Mouse (Mus musculus) urinary bladder, postnatal 10 days (tissue): ENCODE measurements around the gene Rnf126.
A peak's percentile ranks its signal among the peaks of the same experiment; 100 is the strongest.

Experiments
- DNase-seq: peaks from one replicate; pipeline ENCODE4 v3.0.0; 2022; ENCODE audit warnings: low spot score

Gene Rnf126

DNA sequence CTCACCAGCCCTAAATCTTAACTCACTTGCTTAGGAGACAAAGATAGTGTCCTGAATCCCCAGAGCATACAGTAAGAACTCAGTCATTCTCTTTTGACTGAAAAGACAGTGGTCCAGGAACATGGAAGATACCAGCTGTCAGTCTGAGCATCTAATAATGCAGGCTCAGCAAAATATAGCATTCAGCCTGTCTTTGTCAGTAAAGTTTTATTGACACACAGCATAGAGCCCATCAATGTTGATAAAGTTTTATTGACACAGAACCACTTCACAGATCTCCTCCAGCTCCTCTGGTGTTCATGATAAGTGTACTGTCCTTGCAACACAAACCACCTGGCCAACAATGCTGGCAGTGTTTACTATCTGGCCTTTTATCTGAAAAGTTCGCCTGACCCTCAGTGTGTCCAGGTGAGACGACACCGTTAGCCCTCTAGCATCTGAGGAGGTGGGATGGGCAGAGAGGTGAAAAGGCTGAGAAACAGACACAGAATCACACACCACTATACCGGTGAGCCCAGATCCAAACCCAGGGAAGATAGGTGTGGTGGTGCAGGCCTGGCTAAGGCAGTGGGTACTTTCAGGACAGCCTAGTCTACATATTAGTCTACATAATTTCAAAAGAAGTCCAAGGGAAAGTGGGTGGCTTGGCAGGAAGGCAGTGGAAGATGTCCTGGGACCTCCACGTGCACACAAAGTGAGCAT is 25.7 kb upstream of the Rnf126 start:
- no peak for DNase-seq

DNA sequence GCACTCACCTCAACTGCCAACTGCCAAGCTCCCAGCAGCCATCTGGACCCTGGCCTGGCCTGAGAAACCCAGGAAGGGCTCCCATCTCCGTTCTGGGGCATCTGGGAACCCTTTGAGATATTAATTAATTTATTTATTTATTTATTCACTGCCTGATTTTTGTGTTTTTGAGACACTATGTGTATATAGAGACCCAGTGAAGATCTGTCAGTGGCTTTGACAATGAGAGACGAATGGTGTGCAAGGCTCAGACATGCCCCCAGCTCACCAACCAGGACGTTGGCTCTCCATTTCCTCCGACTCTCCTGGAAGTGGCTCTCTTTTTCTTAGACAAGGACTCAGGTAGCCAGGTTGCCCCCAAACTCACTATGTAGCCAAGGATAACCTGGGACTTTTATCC is 24.1 kb upstream of the Rnf126 start, which contains the start of gene Prss57:
Prss57 (minus strand) TSS at position 101 of the 400 bp plus-strand sequence.
- no peak for DNase-seq

DNA sequence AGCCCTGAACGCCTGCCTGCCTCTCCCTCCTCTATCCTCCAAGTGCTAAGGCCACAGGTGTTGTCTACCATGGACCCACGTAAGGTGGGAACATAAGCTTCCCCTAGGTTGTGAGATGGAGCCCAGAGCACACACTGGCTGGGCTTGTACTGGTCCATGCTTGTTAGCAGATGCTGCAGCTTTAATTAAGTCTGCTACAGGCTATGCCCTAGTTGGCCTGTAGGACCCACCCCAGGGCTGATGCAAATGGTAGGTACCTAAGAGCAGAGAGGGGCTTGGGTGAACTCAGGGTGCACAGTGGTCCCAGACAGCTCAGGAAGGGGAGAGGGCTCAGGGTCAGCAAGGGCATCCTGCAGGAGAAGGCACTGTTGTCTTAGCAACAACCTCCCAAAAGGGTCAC is 22.8 kb upstream of the Rnf126 start:
- no peak for DNase-seq

DNA sequence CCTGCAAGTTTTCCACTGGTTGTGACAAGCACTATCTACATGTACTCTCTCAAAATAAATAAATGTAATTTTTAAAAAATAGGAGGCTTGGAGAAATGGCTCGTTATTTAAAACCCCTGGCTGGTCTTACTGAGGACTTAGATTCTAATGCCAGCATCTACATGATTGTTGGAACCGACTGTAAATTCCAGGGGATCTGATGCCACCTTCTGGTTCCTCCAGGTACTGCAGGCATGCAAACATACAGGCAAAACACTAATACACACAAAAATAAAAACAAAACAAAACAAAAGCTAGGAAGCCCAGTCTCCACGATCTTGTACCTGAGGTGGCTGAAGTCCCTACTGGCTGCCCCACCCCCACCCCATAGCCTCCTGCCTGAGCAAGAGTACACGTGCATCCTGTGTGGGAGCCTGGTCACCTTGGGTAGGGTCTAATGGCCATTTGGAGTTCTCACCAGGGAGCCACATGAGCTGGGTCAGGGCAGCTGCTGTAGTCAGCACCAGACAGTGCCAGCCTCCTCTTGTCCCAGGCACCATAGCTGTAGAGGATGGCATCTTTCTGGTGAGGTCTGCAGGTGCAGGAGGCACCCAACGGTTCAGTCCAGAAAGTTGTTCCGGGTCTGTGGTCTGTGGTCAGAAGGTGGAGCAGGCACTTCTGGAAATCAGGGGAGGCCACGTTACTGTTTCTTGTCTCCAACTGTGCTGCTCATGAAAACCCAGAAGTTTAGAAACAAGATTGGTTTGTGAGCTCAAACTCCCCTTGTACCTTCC is 21.8 kb upstream of the Rnf126 start:
- DNase-seq = no peak

DNA sequence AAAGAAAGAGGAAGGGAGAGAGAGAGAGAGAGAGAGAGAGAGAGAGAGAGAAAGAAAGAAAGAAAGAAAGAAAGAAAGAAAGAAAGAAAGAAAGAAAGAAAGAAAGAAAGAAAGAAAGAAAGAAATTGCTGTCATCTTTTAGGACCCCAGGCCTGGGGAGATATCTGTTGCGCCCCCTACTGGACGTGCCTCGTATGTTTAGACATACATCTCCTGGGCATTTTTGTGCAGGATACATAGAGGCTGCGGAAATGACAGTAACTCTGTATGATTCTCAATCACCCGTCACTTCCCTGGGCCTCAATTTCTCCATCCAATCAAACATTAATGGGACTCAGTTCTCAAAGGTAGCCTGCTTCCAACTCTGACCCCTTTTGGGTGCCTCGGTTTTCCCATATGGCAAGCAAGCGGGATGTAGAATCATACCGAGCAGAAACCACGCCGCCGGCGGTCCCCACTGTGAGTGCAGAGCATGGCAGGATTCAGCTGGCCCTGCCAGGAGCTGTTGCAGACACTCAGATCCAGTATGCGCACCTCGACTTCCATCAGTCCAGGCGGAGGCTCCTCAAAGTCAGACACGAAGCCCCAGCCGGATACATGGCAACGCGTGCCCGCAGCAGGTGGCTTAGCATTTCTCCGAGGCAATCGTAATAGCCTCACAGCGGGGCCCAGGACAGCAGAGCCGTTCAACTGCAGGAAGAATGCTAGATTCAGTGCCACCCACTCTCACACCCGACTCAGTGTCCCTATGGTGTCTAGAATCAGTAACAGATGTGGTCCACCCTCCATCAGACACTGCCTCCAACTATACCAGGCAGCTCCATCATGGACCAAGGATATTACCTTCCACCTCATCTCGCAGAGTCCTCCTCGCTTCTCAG is 17.4 kb upstream of the Rnf126 start:
- no peak for DNase-seq

DNA sequence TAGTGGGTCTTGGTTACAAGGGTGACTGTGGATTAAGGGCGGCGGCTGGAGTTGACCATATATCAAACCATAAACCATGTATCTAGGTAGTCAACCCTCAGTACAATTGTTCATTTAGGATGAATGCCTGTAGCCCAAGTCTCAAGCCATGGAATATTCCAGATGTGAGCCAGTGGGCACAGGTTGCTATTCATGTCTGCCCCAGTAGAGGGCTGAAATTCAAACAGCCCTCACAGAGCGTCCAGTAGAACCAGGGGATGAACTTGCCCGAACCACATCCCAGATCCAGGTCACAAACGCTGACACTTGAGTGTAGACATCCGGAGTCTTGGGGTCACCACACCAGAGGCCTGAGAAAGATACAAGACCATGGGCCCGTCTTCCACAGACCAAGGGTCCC is 16.3 kb upstream of the Rnf126 start:
- DNase-seq = no peak

DNA sequence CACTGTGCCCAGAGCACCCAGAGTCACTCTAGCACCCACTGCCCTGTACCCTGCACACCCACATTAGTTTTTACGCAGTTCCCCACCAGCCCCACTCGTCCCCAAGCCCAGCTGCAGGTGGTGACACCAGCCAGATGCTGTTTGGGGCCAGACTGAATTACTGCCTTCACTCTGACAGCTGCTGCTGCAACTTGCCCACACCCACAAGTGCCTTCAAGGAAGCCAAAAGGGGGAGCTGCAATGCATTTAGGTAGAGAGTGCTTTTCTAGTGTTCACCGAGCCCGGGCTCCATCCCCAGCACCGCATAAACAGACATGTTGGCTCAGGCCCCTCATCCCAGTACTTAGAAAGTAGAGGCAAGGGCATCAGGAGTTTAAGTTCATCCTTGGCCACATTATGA is 15.2 kb upstream of the Rnf126 start:
- DNase-seq = no peak

DNA sequence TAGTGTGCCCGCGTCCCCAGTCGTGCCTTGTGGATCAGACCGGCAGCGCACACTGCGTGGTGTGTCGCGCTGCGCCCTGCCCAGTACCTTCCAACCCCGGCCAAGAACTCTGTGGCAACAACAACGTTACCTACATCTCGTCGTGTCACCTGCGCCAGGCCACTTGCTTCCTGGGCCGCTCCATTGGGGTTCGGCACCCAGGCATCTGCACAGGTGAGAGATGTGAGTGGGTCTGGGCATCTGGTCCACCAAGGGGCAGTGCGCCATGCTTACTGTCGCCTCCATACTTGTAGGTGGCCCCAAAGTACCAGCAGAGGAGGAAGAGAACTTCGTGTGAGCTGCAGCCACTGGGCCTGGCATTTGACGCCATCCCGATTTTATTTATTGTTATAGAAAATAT is 14.4 kb upstream of the Rnf126 start:
- DNase-seq = no peak

DNA sequence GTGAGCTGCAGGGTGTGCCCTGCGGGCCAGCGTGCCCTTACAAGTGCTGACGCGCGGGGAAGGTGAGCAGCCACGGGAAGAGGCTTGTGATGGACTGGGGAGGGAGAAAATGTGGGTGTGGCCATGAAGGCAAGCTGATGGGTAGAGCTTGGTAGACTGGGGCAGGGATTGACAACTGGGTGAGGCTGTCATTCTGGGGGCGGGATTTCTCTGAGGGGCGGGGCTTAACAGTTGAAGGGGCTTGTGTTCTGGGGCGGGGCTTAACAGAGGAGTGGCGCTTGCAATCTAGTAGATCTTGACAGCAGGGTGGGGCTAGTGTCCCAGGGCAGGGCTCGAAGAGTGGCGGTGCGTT is 13.9 kb upstream of the Rnf126 start:
- DNase-seq = no peak

DNA sequence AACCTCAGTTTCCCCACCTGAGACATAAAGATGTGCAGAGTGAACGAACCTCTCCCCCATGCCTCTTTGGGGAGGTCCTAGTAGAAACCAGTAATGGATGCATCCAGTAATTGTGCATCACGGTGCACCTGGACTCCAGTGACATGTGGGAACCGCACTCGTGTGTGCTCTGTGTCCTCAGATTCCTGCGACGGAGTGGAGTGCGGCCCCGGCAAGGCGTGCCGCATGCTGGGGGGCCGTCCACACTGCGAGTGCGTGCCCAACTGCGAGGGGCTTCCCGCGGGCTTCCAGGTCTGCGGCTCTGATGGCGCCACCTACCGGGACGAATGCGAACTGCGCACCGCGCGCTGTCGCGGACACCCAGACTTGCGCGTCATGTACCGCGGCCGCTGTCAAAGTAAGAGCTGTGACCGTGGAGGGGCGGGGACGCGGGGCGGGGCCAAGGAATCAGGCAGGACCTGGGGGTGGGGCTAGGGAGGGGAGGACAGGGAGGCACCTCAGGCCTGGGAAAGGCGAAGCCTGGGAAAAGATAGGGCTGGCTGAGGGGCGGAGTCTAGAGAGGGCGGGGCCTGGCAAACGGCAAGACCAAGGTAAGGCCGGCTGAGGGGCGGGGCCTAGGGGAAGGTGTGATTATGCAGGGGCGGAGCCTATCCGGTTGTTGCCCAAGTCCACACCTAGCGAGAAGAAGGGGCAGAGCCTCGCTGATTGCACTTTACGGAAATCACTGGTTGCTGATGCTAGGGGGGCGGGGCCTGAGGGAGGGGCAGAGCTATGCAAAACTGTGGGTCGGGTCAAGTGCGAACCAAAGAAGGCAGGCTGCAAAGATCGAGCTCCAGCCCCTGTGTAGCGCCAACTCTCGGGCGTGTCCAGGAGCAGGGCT is 13.3 kb upstream of the Rnf126 start:
- DNase-seq = peak; percentile 93

DNA sequence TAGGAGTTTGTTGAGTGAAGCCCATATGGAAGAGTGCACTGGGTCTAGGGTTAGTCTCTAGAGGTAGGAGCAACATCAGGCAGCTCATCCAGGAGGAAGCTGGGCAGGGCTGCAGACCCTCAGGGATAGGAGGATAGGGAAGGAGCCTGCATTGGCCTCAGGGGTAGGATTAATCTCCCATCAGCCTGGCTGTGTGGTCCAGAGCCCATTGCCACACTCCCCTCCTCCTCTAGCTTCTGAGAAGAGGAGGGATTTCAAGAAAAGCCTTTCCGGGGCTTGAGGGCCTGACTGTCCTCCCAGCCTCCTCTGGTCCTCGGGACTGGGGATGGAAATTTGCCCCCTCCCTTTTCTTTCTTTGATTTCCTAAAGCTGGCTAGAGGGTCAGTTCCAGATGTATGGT is 12.4 kb upstream of the Rnf126 start:
- no peak for DNase-seq

DNA sequence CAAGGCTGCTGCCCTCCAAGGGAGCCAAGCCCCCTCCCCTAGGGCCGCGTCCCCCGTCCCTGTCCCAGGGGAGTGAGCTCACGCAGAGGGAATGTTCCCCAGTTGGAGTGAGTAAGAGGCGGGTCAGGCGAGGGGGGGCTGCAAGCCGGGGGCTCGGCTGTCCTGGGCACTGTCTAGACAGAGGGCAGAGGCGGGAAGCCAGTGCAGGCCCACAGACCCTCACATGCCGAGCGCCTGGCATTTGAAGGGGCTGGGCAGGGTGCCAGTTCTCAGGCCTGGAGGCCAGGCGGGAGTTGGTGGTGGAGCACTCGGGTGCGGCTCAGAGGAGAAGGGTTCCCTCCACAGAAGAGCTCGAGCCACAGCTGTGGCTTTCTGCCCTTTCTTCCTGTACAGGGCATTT is 11.3 kb upstream of the Rnf126 start:
- DNase-seq = no peak

DNA sequence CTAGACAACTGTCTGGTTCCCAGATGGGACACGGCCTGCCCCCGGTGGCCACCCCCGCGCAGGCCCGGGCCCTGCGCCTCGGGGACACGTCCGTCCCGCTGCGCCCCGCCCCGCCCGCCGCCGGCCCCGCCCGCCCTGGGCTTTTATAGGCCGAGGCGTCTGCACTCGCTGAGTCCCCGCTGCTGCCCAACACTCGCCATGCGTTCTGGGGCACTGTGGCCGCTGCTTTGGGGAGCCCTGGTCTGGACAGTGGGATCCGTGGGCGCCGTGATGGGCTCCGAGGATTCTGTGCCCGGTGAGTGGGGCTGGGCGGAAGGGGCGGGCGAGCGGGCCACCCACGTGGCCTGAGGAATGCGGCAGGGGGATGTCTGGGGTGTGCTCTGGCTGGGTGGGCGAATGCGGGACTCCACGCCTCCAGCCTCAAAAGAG is 10.4 kb upstream of the Rnf126 start, which contains the start of gene Fstl3:
Fstl3 (plus strand) TSS at position 170 of the 429 bp plus-strand sequence.
- DNase-seq = no peak

DNA sequence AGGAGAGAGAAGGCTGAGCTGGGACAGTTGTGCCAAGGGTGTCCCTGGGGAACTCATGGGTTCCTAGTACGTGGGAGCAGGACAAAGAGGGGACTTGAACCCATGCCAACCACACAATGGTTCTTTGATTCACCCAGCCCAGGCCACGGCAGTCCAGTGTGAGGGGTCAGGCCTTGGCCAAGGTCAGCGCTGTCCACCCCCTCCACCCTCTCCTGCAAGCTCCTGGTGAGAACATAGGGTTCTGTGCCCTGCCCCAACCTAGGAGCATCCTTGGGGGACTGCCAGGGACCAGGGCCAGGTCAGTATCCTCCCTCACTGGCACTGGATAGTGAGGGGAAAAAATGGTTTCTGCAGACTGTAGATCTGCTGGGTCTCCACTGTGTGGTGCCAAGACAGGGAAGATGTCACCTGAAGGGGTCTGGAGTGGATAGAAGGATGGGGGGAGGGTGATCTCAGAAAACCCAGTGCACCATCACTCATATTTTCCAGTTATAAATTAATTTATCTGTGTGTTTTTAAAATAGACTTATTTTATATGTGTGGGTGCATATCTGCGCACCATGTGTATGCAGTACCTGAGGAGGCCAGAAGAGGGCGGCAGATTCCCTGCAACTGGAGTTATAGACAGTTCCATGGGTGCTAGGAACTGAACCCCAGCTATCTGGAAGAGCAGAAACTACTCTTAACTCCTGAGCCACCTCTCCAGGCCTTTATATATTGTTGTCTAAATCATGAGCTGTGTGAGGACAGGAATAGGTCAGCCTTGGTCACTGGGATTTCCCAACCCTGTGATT is 7.9 kb upstream of the Rnf126 start:
- no peak for DNase-seq

DNA sequence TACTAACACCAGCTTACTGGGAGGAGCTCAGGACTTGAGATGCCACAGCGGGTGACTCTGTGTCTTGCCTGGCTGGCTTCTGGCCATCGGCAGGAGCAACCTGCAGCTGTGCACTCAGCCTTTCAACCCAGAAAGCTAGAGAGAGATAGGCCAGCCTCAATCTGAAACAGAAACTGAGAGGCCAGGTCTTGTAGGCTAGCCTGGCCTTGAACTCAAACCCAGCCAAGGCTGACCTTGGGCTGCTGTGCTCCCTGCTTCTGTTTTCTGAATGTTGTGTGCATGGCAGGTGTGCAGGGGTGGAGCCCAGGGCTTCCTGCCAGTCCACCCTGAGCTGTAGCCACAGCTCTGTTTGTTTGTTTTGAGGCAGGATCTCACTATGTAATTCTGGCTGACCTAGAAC is 6.5 kb upstream of the Rnf126 start:
- DNase-seq = no peak

DNA sequence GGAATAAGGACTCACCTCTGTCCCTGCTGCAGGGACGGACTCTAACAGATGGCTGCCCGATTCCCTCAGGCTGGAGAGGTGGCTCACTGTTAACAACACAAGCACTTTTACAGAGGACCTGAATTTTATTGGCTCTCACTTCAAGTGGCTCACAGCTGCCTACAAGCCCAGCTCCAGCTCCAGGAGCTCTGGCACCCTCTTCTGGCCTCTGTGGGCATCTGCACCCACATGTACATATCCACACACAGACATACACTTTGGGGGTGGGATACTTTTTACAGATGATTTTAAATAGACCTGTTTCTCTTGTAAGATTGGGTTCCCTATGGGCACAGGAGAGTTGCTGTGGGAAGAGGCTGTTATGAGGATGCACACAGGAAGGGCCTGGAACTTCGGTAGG is 5.6 kb upstream of the Rnf126 start:
- DNase-seq = no peak

DNA sequence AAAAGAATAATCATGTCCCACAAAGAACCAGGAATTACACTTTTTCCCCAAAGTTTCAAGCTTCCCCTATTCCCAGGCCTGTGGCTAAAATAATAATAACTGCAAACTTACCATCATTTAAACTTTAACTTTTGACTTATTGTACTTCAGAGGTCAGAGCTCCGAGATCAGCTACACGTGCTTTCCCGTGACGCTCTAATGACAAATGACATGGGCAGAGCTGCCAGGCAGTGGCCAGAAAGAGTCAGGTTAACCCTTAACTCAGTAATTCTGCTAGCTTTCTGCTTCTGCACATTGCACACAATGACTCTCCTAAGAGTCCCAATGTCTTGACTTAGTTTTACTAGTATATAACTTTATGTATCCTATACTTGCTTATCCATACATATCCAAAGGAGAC is 2.6 kb upstream of the Rnf126 start:
- no peak for DNase-seq

DNA sequence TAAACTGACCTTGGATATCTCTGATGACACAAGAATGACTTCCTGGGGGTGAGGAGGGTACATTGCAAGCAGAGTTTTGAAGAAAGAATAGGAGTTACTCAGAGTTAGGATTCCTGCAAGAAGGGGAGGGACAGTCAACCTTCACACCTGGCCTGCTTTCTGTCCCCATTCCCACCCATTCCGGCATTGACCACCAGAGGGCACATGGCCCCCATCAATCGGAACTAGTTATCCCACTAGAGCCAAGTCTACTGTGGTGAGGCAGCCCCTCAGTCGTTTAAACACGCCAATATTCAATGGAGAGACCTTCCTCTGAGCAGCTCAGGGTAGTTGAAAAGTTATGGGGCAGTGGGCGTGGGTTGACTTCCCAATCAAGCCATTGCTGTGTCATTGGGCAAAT is 1.6 kb upstream of the Rnf126 start:
- DNase-seq = no peak

DNA sequence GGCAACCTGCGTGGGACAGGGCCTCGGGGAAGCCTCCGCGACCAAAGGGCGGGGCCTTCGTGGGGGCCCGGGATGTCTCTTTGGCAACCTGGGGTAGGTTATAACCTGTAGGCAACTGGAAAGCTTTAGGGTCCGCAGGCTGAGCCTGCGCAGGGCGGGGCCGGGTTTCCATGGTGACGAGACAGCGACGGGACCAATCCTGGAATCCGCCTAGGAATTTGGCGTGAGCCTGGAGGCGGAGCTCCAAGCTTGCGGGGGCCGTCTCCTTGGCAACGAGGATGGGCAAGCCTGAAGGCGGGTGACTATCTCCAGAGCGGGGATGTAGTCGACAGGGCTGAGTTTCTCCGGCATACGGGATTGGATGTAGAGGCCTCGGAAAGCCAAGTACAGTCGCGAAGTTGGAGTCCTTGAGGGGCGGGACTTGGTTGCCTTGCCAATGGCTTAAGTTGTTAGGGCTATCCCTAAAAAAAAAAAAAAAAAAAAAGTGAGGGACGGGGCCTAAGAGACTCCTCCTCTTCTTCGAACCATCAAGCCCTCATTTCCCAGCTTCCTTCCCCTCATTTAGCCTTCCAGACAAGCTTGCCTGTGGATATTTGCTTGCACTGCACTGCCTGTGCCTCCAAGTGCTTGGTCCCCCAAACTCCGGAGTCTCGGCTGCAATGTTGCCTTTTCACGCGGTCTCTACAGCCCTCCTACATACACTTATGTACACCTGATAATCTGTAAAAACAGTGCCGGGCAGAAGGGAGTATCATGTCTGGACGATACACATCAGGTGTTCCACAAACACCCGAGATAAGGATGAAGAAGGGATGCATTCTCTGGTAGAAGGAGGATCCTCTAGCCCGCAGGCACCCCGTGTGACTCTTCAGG is 856 bp upstream of the Rnf126 start:
- DNase-seq = peak; percentile 86

DNA sequence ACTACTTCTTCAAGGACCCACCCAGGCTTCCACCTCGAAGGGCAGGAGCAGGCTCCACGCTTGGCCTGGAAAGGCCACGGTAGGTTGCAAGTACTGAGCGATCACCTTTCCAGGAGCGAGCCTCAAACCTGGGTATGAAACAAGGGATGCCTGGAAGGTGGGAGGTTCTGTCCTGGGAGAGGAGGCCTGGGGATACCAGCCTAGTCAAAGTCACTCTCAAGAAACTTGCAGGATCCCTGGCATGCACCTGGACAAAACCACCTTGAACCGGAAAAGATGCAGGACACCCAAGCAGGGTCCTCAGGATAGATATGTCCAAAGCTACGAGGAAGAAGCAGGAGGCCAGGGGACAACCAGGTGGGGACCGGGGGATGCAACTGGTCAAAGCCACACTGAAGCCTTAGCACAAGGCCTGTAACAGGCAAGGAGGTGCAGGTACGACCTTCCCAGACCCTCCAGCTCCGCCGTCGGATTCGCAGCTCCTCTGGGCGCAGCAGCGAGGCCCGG is 698 bp downstream of the Rnf126 start:
- no peak for DNase-seq
